In the genomic region with DNA sequence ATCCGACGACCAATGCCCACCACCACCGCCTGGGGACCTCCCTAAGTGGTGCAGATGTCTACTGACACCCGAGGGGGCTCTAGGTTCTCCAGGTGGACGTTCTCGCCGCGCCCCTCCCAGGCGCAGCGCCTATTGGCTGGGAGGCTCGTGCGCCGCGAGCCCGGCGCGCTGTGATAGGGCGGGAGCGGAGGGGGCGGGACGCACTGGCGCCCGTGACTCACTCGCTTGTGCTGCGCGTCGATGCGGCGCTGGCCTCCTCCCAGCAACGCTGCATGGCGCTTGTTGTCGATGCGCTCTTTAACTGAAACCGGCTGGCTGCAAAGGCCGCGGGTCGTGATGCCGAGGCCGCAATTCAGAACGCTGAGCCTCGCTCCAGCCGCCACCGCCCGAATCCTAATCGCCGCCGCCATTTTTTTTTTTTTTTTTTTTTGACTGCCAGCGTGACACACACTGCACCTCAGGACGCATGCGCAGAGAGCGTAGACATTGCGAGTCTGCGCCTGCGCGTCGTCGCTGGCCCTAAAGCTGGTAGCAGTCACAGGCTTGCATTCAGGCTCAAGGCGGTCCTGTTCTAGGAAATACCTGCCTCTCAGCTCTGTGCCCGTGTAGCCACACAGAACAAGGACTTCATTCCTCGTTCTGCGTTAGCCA, we compare ENCODE assay signal across 1 mouse cellular context.
TF ChIP-seq lines count a peak whose summit lies in the region.

Gene Pccb (minus strand): TSS at position 451 of the 651 bp plus-strand sequence.

TF ChIP-seq in CH12.LX, 34 proteins besides CTCF, POLR2A, EP300 and RAD21 (continued from another document):
- TF ChIP-seq MAZ (IDR thresholded peaks at IDR 0.05; ENCODE audit: low read depth, low read length) (peak; percentile 61; the same call in 1 of the 2 replicates), GABPA (IDR thresholded peaks at IDR 0.05; ENCODE audit: insufficient replicate concordance, low read depth, low read length) (no peak), SMC3 (IDR thresholded peaks at IDR 0.05; ENCODE audit: low read depth, low read length) (no peak; the same call in 1 of the 2 replicates), JUN (IDR thresholded peaks at IDR 0.05; ENCODE audit: insufficient read depth, low read depth, low read length) (no peak), ZKSCAN1 (IDR thresholded peaks at IDR 0.05; ENCODE audit: borderline replicate concordance, low read depth, low read length) (no peak), BHLHE40 (IDR thresholded peaks at IDR 0.05; ENCODE audit: low read depth, low read length) (peak; percentile 83), PAX5 (IDR thresholded peaks at IDR 0.05; ENCODE audit: low read length) (no peak), ZNF384 (IDR thresholded peaks at IDR 0.05; ENCODE audit: low read depth, low read length) (peak; percentile 99), RCOR1 (conservative IDR thresholded peaks at IDR 0.05; ENCODE audit: low read depth, low read length) (peak; percentile 75; the same call in 1 of the 2 replicates), SIN3A (IDR thresholded peaks at IDR 0.05; ENCODE audit: low read length) (peak; percentile 87), MYC (IDR thresholded peaks at IDR 0.05; ENCODE audit: low read depth, low read length) (no peak; the same call in 1 of the 2 replicates), USF2 (conservative IDR thresholded peaks at IDR 0.05; ENCODE audit: low read depth, low read length) (no peak), ETS1 (conservative IDR thresholded peaks at IDR 0.05; ENCODE audit: low read depth, low read length) (no peak), MXI1 (IDR thresholded peaks at IDR 0.05; ENCODE audit: low read depth, low read length) (peak; percentile 88), CHD1 (IDR thresholded peaks at IDR 0.05; ENCODE audit: low read depth, low read length) (no peak), POLR2AphosphoS2 (IDR thresholded peaks at IDR 0.05; ENCODE audit: low read depth, low read length) (peak; percentile 82; the same call in 1 of the 2 replicates), MEF2A (IDR thresholded peaks at IDR 0.05; ENCODE audit: borderline replicate concordance, low read depth, low read length) (0 out of 2 replicates have a peak, but pooled peaks have one; percentile 35), JUND (conservative IDR thresholded peaks at IDR 0.05; ENCODE audit: low read depth, low read length) (no peak), TCF12 (IDR thresholded peaks at IDR 0.05; ENCODE audit: low read depth, low read length) (peak; percentile 93), TBP (conservative IDR thresholded peaks at IDR 0.05; ENCODE audit: low read depth, low read length) (peak; percentile 77), HCFC1 (IDR thresholded peaks at IDR 0.05; ENCODE audit: low read depth, low read length) (peak; percentile 73), ZC3H11A (IDR thresholded peaks at IDR 0.05; ENCODE audit: low read depth, low read length) (no peak), IRF4 (IDR thresholded peaks at IDR 0.05; ENCODE audit: low read depth, low read length) (peak; percentile 19; the same call in 1 of the 2 replicates), ZMIZ1 (IDR thresholded peaks at IDR 0.05; ENCODE audit: low read depth, low read length) (peak; percentile 80), MAX (IDR thresholded peaks at IDR 0.05; ENCODE audit: low read length) (peak; percentile 58), UBTF (IDR thresholded peaks at IDR 0.05; ENCODE audit: low read depth, low read length) (0 out of 2 replicates have a peak, but pooled peaks have one; percentile 60), KAT2A (IDR thresholded peaks at IDR 0.05; ENCODE audit: insufficient replicate concordance, low read length) (0 out of 2 replicates have a peak, but pooled peaks have one; percentile 40), USF1 (IDR thresholded peaks at IDR 0.05; ENCODE audit: low read depth, low read length) (peak; percentile 28), MAFK (IDR thresholded peaks at IDR 0.05; ENCODE audit: insufficient replicate concordance, low read length) (no peak), CHD2 (IDR thresholded peaks at IDR 0.05; ENCODE audit: low read length) (peak; percentile 68; the same call in 1 of the 2 replicates)
